Mouse (Mus musculus): ENCODE measurements around the gene Cebpg. TPM values are rescaled to one million over a fixed set of nuclear protein-coding genes. Genes with fewer than 3 reads are reported as not detected.

Cebpg gene
- polyA plus RNA-seq, 1 experiment from 2014 or later, result 37.4 TPM

- H3K27me3 ChIP-seq, result no peaks in the 10 kb centered on the region
- 71% methylated on average over 3 of the region's 3 CpGs for WGBS
- no peak for ATAC-seq (replicated peaks; ENCODE audit: low FRiP score)
Measured at GRCm38 (mm10) chr7:35065958-35066357, 9.6 kb upstream of the Cebpg start.

GRCm38 (mm10) chr7:35064286-35065258, 8.2 kb upstream of the Cebpg start:
- H3K4me1 ChIP-seq, result 0 out of 2 replicates have a peak, but pooled peaks cover 6% of the 10 kb centered on the region
- no peak for ATAC-seq (replicated peaks; ENCODE audit: low FRiP score)
- no peak overlapping the region for H3K9ac ChIP-seq
- H3K36me3 ChIP-seq, result no peaks in the 10 kb centered on the region
- H3K4me2 ChIP-seq, result no peak overlapping the region
- WGBS, result 72% methylated on average over 14 of the region's 14 CpGs
- H3K27ac ChIP-seq, result no peak overlapping the region
- H3K27me3 ChIP-seq, result no peaks in the 10 kb centered on the region
- no peaks in the 10 kb centered on the region for H3K9me3 ChIP-seq (replicated peaks)
- H3K4me3 ChIP-seq (replicated peaks), result no peak overlapping the region

More at GRCm38 (mm10) chr7:35065958-35066357, 9.6 kb upstream of the Cebpg start:
- H3K9ac ChIP-seq, result no peak overlapping the region
- H3K9me3 ChIP-seq (replicated peaks), result no peaks in the 10 kb centered on the region
- H3K36me3 ChIP-seq, result no peaks in the 10 kb centered on the region
- H3K4me3 ChIP-seq (replicated peaks), result no peak overlapping the region
- no peak overlapping the region for H3K4me2 ChIP-seq
- no peak overlapping the region for H3K27ac ChIP-seq
- H3K4me1 ChIP-seq, result 0 out of 2 replicates have a peak, but pooled peaks cover 6% of the 10 kb centered on the region

DNA sequence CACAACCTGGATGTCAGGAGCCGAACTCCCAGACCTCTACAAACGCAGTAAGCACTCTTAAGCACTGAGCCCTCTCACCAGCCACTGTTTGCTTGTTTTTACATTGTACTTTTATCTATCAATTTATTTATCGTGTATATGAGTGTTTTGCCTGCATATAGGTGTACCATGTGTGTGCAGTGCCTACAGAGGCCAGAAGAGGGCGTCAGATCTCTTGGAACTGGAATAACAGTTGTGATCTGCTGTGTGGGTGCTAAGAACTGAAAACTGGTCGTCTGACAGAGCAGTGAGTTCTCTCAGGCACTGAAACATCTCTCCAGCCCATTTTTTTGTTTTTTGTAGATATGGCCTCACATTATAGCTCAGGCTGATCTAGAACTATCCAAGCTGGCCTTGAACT, 3.1 kb upstream of the Cebpg start:
- no peak for ATAC-seq (replicated peaks; ENCODE audit: low FRiP score)
- Histone ChIP-seq H3K4me1 (peaks cover 20% of the 10 kb centered on the region), H3K27me3 (no peaks in the 10 kb centered on the region), H3K27ac (no peak overlapping the region), H3K4me3 (replicated peaks) (no peak overlapping the region), H3K9me3 (replicated peaks) (no peaks in the 10 kb centered on the region), H3K36me3 (no peaks in the 10 kb centered on the region), H3K9ac (no peak overlapping the region), H3K4me2 (no peak overlapping the region)
- WGBS, result 69% methylated on average over 5 of the region's 5 CpGs

- H3K4me1 ChIP-seq, result peaks cover 22% of the 10 kb centered on the region
- no peak overlapping the region for H3K9ac ChIP-seq
- no peak for ATAC-seq (replicated peaks; ENCODE audit: low FRiP score)
- H3K36me3 ChIP-seq, result no peaks in the 10 kb centered on the region
- 79% methylated on average over 1 of the region's 1 CpGs for WGBS
- H3K27ac ChIP-seq, result no peak overlapping the region
- H3K27me3 ChIP-seq, result no peaks in the 10 kb centered on the region
- no peak overlapping the region for H3K4me3 ChIP-seq (replicated peaks)
- H3K9me3 ChIP-seq (replicated peaks), result no peaks in the 10 kb centered on the region
- no peak overlapping the region for H3K4me2 ChIP-seq
Measured at GRCm38 (mm10) chr7:35058329-35058728, 2.0 kb upstream of the Cebpg start.

GRCm38 (mm10) chr7:35057569-35057968, 1.2 kb upstream of the Cebpg start:
- ATAC-seq (replicated peaks; ENCODE audit: low FRiP score), result no peak
- Histone ChIP-seq H3K9ac (no peak overlapping the region), H3K27ac (no peak overlapping the region), H3K27me3 (no peaks in the 10 kb centered on the region), H3K4me3 (replicated peaks) (no peak overlapping the region), H3K36me3 (no peaks in the 10 kb centered on the region), H3K9me3 (replicated peaks) (no peaks in the 10 kb centered on the region), H3K4me2 (no peak overlapping the region), H3K4me1 (peaks cover 22% of the 10 kb centered on the region)
- 78% methylated on average over 4 of the region's 4 CpGs for WGBS

- no peaks in the 10 kb centered on the region for H3K36me3 ChIP-seq
- no peaks in the 10 kb centered on the region for H3K9me3 ChIP-seq (replicated peaks)
- peak overlapping the region; percentile 63 for H3K27ac ChIP-seq
- peaks cover 22% of the 10 kb centered on the region for H3K4me1 ChIP-seq
- H3K27me3 ChIP-seq, result no peaks in the 10 kb centered on the region
- peak overlapping the region; percentile 44 for H3K9ac ChIP-seq
- no peak for ATAC-seq (replicated peaks; ENCODE audit: low FRiP score)
- WGBS, result 19% methylated on average over 10 of the region's 10 CpGs
- H3K4me2 ChIP-seq, result peak overlapping the region; percentile 72
- peak overlapping the region; percentile 92 for H3K4me3 ChIP-seq (replicated peaks)
Measured at GRCm38 (mm10) chr7:35056999-35057398, 626 bp upstream of the Cebpg start.

GRCm38 (mm10) chr7:35055619-35056435, 546 bp downstream of the Cebpg start:
- Histone ChIP-seq H3K9ac (peak overlapping the region; percentile 90), H3K9me3 (replicated peaks) (no peaks in the 10 kb centered on the region), H3K4me1 (peaks cover 22% of the 10 kb centered on the region), H3K4me2 (peak overlapping the region; percentile 72), H3K27ac (peak overlapping the region; percentile 90), H3K27me3 (no peaks in the 10 kb centered on the region), H3K4me3 (replicated peaks) (peak overlapping the region; percentile 92), H3K36me3 (peaks cover 3% of the 10 kb centered on the region; the same call in 1 of the 2 replicates)
- ATAC-seq (replicated peaks; ENCODE audit: low FRiP score), result peak; percentile 92
- under 1% methylated on average over 77 of the region's 77 CpGs for WGBS

- Histone ChIP-seq H3K27me3 (no peaks in the 10 kb centered on the region), H3K36me3 (peaks cover 10% of the 10 kb centered on the region), H3K9me3 (replicated peaks) (no peaks in the 10 kb centered on the region), H3K4me1 (peaks cover 22% of the 10 kb centered on the region), H3K9ac (peak overlapping the region; percentile 90), H3K27ac (peak overlapping the region; percentile 90; the same call in 1 of the 2 replicates), H3K4me2 (peak overlapping the region; percentile 72), H3K4me3 (replicated peaks) (peak overlapping the region; percentile 92)
- WGBS, result 29% methylated on average over 2 of the region's 2 CpGs
- ATAC-seq (replicated peaks; ENCODE audit: low FRiP score), result no peak
Measured at GRCm38 (mm10) chr7:35054977-35055618, 1.3 kb downstream of the Cebpg start.

GRCm38 (mm10) chr7:35054286-35054685, 2.1 kb downstream of the Cebpg start:
- WGBS, result 71% methylated on average over 1 of the region's 1 CpGs
- Histone ChIP-seq H3K9me3 (replicated peaks) (no peaks in the 10 kb centered on the region), H3K36me3 (peaks cover 17% of the 10 kb centered on the region), H3K9ac (no peak overlapping the region), H3K4me2 (no peak overlapping the region), H3K27me3 (no peaks in the 10 kb centered on the region), H3K4me1 (peaks cover 22% of the 10 kb centered on the region), H3K27ac (no peak overlapping the region), H3K4me3 (replicated peaks) (no peak overlapping the region)
- ATAC-seq (replicated peaks; ENCODE audit: low FRiP score), result no peak

GRCm38 (mm10) chr7:35053161-35053560, 3.2 kb downstream of the Cebpg start:
- no peak overlapping the region for H3K4me2 ChIP-seq
- no peak overlapping the region for H3K9ac ChIP-seq
- peaks cover 26% of the 10 kb centered on the region for H3K36me3 ChIP-seq
- no peak overlapping the region for H3K4me3 ChIP-seq (replicated peaks)
- WGBS, result 90% methylated on average over 3 of the region's 3 CpGs
- H3K9me3 ChIP-seq (replicated peaks), result no peaks in the 10 kb centered on the region
- no peak overlapping the region for H3K27ac ChIP-seq
- H3K4me1 ChIP-seq, result peaks cover 22% of the 10 kb centered on the region
- no peaks in the 10 kb centered on the region for H3K27me3 ChIP-seq
- no peak for ATAC-seq (replicated peaks; ENCODE audit: low FRiP score)

DNA sequence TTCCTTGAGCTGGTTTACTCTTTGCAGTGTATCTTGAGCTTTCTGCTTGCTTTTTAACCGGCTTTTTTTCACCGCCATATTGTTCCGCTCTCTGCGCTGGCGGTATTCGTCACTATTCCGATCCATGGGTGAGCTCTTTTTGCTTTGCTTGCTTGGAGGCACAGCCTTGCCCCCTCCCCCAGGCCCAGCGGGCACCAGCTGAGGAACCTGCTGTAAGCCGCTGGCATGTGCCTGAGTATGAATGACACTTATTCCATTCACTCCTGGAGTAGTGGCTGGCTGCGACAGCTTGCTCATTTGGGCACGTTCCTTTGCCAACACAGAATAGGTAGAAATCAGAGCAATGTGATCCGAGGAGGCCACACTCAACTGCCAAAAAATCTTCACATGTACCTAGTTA, 5.8 kb downstream of the Cebpg start:
- WGBS, result 95% methylated on average over 12 of the region's 12 CpGs

More for the DNA sequence above, 5.8 kb downstream of the Cebpg start:
- Histone ChIP-seq H3K9me3 (replicated peaks) (no peaks in the 10 kb centered on the region), H3K27ac (no peak overlapping the region), H3K27me3 (no peaks in the 10 kb centered on the region), H3K9ac (no peak overlapping the region), H3K36me3 (peaks cover 50% of the 10 kb centered on the region), H3K4me3 (replicated peaks) (no peak overlapping the region), H3K4me1 (peaks cover 14% of the 10 kb centered on the region), H3K4me2 (no peak overlapping the region)
- ATAC-seq (replicated peaks; ENCODE audit: low FRiP score), result no peak
